Mouse (Mus musculus) mature B cell (primary cell): ENCODE data around the gene Ppp1r9a.

Experiments used
- in situ Hi-C: fragments of 300-500 bp; cut with MboI; formaldehyde crosslinking; loops from 2 replicates; pipeline ENCODE4 v1.14.3; 2019

Gene Ppp1r9a

GRCm38 (mm10) chr6:5103769-5104168 is 201.1 kb downstream of the Ppp1r9a start:
- in situ Hi-C loops, result no loop called here

- in situ Hi-C loops, result no loop called here
Observed at GRCm38 (mm10) chr6:5104238-5104637, 201.5 kb downstream of the Ppp1r9a start.

GRCm38 (mm10) chr6:5108494-5108893 is 205.8 kb downstream of the Ppp1r9a start:
- in situ Hi-C loops, result no loop called here

GRCm38 (mm10) chr6:5109925-5110714 is 207.4 kb downstream of the Ppp1r9a start:
- in situ Hi-C loops, result no loop called here

GRCm38 (mm10) chr6:5110715-5111048 is 208.0 kb downstream of the Ppp1r9a start:
- in situ Hi-C loops, result no loop called here

- in situ Hi-C loops, result no loop called here
Observed at GRCm38 (mm10) chr6:5113103-5113502, 210.4 kb downstream of the Ppp1r9a start.

- in situ Hi-C loops, result no loop called here
Observed at GRCm38 (mm10) chr6:5113734-5114133, 211.0 kb downstream of the Ppp1r9a start.

- in situ Hi-C loops, result no loop called here
Observed at GRCm38 (mm10) chr6:5114857-5115256, 212.1 kb downstream of the Ppp1r9a start.

GRCm38 (mm10) chr6:5119181-5119910 is 216.6 kb downstream of the Ppp1r9a start:
- in situ Hi-C loops, result no loop called here

GRCm38 (mm10) chr6:5120229-5120628 is 217.5 kb downstream of the Ppp1r9a start:
- in situ Hi-C loops, result no loop called here

GRCm38 (mm10) chr6:5129364-5130093 is 226.8 kb downstream of the Ppp1r9a start:
- in situ Hi-C loops, result no loop called here

GRCm38 (mm10) chr6:5134986-5135385 is 232.3 kb downstream of the Ppp1r9a start:
- in situ Hi-C loops, result no loop called here

GRCm38 (mm10) chr6:5136046-5136445 is 233.3 kb downstream of the Ppp1r9a start:
- in situ Hi-C loops, result no loop called here

- in situ Hi-C loops, result no loop called here
Observed at GRCm38 (mm10) chr6:5138875-5139631, 236.3 kb downstream of the Ppp1r9a start.

- in situ Hi-C loops, result no loop called here
Observed at GRCm38 (mm10) chr6:5139666-5140065, 236.9 kb downstream of the Ppp1r9a start.

- in situ Hi-C loops, result no loop called here
Observed at GRCm38 (mm10) chr6:5147488-5148142, 244.9 kb downstream of the Ppp1r9a start.

- in situ Hi-C loops, result no loop called here
Observed at GRCm38 (mm10) chr6:5149941-5150340, 247.2 kb downstream of the Ppp1r9a start.

- in situ Hi-C loops, result no loop called here
Observed at GRCm38 (mm10) chr6:5151171-5151570, 248.5 kb downstream of the Ppp1r9a start.

- in situ Hi-C loops, result no loop called here
Observed at GRCm38 (mm10) chr6:5152185-5152584, 249.5 kb downstream of the Ppp1r9a start.

- in situ Hi-C loops, result no loop called here
Observed at GRCm38 (mm10) chr6:5154786-5155185, 252.1 kb downstream of the Ppp1r9a start.

GRCm38 (mm10) chr6:5155313-5155927 is 252.7 kb downstream of the Ppp1r9a start:
- in situ Hi-C loops, result no loop called here
